Mouse (Mus musculus) brain, embryonic 14.5 days (tissue): ENCODE data around the gene Thada.

Experiments used
- CTCF ChIP-seq: fragments of 200-500 bp; IDR thresholded peaks from 2 replicates; pipeline ENCODE4 v1.5.1; 2012; ENCODE audit warnings: inconsistent platforms, mild to moderate bottlenecking, moderate library complexity, borderline replicate concordance; ENCODE audit not compliant: insufficient read depth, insufficient read length; ENCODE audit errors: extremely low read depth
- POLR2A ChIP-seq: fragments of 200-500 bp; IDR thresholded peaks from 2 replicates; pipeline ENCODE4 v1.6.1; 2012; ENCODE audit warnings: mild to moderate bottlenecking, inconsistent platforms, borderline replicate concordance; ENCODE audit not compliant: poor library complexity, insufficient read depth, insufficient read length, severe bottlenecking; ENCODE audit errors: extremely low read depth

DNA sequence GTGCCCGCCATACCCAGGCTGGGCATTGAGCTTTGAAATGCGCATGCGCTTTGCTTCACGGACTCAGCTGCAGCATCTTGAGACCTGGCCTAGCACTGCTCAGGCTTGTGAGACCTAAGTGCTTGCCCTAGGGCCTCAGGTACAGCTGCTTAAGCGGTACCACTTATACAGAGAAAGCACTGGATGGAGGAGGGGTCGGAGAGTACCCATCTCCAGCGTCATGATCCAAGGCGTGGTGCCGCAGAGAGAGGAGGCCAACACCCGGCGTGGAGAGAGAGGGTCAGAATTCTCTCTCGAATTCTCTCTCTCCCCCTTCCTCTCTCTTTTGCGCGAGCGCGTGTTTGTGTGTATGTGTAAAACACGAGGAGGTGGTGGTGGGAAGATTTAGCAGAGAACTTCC, 290.8 kb downstream of the Thada start:
- TF ChIP-seq POLR2A (no peak), CTCF (no peak)
